Mouse (Mus musculus) CD4-positive naive resting alpha-beta T cell, adult 76 days (primary cell): Measurements from ENCODE around the gene Syt6. TPM values are rescaled to one million over a fixed set of nuclear protein-coding genes. Genes with fewer than 3 reads are reported as not detected.

Experiments
- total RNA-seq: library from RNA; stranded (reverse); gene quantifications from one replicate; pipeline ENCODE4 v1.2.4, GENCODE M21; 2023

Gene Syt6
- not detected for total RNA-seq

GRCm38 (mm10) chr3:103575156-103575892 is at the start of gene Syt6:
TSS of gene Syt6 (plus strand) at chr3:103575231.

DNA sequence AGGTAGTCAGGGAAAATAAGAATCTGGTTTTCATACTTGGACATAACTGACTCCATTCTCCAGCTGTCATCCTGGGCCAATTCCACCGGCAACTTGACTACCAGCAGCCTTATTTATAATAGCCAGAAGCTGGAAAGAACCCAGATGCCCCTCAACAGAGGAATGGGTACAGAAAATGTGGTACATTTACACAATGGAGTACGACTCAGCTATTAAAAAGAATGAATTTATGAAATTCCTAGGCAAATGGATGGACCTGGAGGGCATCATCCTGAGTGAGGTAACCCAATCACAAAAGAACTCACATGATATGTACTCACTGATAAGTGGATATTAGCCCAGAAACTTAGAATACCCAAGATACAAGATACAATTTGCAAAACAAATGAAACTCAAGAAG is 70.9 kb downstream of the Syt6 start, which contains the start of gene Atg4a-ps:
Gene Atg4a-ps, minus strand, starts transcription at position 101 of the 400 bp plus-strand sequence.

Other genes with a start within 250 kb of the Syt6 start
- 0.26 TPM for gene Atg4a-ps, start 70.8 kb downstream of the Syt6 start, total RNA-seq
- gene Olfml3, start 162.8 kb downstream of the Syt6 start, total RNA-seq = 1.5 TPM
- not detected for gene Gm10964, start 164.1 kb downstream of the Syt6 start, total RNA-seq
- gene Hipk1, start 216.3 kb downstream of the Syt6 start, total RNA-seq = 210 TPM
- gene Dclre1b, start 234.2 kb downstream of the Syt6 start, total RNA-seq = 14.6 TPM
- 22.9 TPM for gene Ap4b1, start 234.3 kb downstream of the Syt6 start, total RNA-seq
- gene Gm43064, start 234.3 kb downstream of the Syt6 start, total RNA-seq = 0.59 TPM